Mouse (Mus musculus) liver, adult 2 months (tissue): ENCODE data around the gene Per1. TPM values are rescaled to one million over a fixed set of nuclear protein-coding genes. Genes with fewer than 3 reads are reported as not detected.

Experiments
- DNase-seq: peaks from one replicate; pipeline ENCODE4 v3.0.0-alpha.2; 2011; ENCODE audit warnings: low read depth, low spot score; ENCODE audit errors: extremely low read depth
- H3K27ac ChIP-seq: fragments of 200-500 bp; replicated peaks from 2 replicates; pipeline ENCODE4 v1.5.1; 2012; ENCODE audit warnings: low read depth, mild to moderate bottlenecking, control low read depth, inconsistent platforms, low read length; ENCODE audit not compliant: insufficient read depth
- H3K27me3 ChIP-seq: fragments of 200-500 bp; 2 replicates; pipeline ENCODE4 v1.6.1; 2012; ENCODE audit warnings: mild to moderate bottlenecking, moderate library complexity, low read length, inconsistent platforms; ENCODE audit not compliant: control insufficient read depth, insufficient read depth
- H3K36me3 ChIP-seq: fragments of 200-500 bp; 2 replicates; pipeline ENCODE4 v1.6.1; 2012; ENCODE audit warnings: low read length, inconsistent platforms; ENCODE audit not compliant: control insufficient read depth, insufficient read depth
- H3K4me1 ChIP-seq: fragments of 200-500 bp; 2 replicates; pipeline ENCODE4 v1.6.1; 2011; ENCODE audit warnings: low read length; ENCODE audit not compliant: control insufficient read depth, insufficient read depth
- H3K4me3 ChIP-seq: fragments of 200-500 bp; 2 replicates; pipeline ENCODE4 v1.5.1; 2011; ENCODE audit warnings: low read depth, mild to moderate bottlenecking, control low read depth, low read length, moderate library complexity; ENCODE audit not compliant: insufficient read depth
- H3K79me2 ChIP-seq: fragments of 200-500 bp; 2 replicates; pipeline ENCODE4 v1.6.1; 2012; ENCODE audit warnings: inconsistent platforms, mild to moderate bottlenecking, low read length, moderate library complexity; ENCODE audit not compliant: control insufficient read depth, insufficient read depth
- H3K9ac ChIP-seq: fragments of 200-500 bp; 2 replicates; pipeline ENCODE4 v1.6.1; 2012; ENCODE audit warnings: low read depth, mild to moderate bottlenecking, control low read depth, inconsistent platforms, low read length
- CTCF ChIP-seq: fragments of 200-500 bp; IDR thresholded peaks from 2 replicates; pipeline ENCODE4 v1.5.1; 2011; ENCODE audit warnings: low read depth, low read length, control low read depth
- POLR2A ChIP-seq: fragments of 200-500 bp; IDR thresholded peaks from 2 replicates; pipeline ENCODE4 v1.6.1; 2011; ENCODE audit warnings: low read length, control low read depth; ENCODE audit not compliant: insufficient read depth; ENCODE audit errors: extremely low read depth
- WGBS: fragments of 180-500 bp; shearing (Covaris S2); methylation state at CpG from one replicate; pipeline ENCODE4 v1.1.7; 2018; 5-methylcytosine and 5-hydroxymethylcytosine counted together
- polyA plus RNA-seq: library from polyadenylated mRNA; depleted of rRNA; stranded (reverse); fragments of >200 nt; gene quantifications from 2 replicates; pipeline ENCODE4 v1.2.3, GENCODE M21; 2012; rRNA removed
- total RNA-seq: library from RNA; depleted of rRNA; stranded (reverse); fragments of >200 nt; gene quantifications from 2 replicates; pipeline ENCODE4 v1.2.3, GENCODE M21; 2014; rRNA removed

Per1 gene
- 8.0 and 9.0 TPM in 2 replicates for total RNA-seq
- 4.6 and 6.9 TPM in 2 replicates for polyA plus RNA-seq

DNA sequence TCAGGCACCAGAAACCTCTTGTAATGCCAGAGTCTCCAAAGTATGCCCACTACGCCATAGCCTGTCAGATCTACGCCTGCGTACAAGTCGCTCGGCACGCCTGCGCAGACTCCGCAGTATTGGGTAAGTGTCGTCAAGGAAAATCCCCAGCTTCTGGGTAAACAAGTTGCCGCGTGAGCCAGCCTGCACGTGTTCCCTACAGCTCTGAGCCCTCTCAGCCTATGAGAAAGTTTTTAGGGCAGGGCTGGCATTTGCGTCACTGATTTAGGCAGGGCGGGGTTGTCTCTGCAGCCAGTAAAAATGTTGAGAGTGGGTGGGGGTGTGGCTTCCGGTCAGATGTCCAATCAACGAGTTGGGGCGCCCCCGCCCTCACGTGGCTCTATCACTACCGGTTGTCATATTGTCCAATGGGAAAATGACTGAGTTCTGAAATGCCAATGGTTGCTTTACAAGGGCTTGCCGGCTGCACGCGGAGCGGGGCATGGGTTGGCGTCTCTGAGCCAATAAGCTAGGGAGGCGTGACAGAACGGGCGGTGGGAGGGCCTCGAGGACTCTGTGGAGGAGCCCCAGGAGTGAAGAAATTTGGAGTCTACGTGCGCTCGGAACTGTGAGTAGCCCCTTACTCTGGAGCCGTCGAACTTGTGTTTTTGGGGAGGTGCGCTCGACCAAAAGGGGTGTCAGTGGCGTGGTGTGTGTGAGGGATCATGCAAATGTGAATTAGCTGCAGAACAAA is at the start of gene Per1:
TSS of gene Per1 (plus strand) at position 521 of the 733 bp plus-strand sequence.
- Histone ChIP-seq H3K79me2 (peaks cover 6% of the 10 kb centered on the region; the same call in 1 of the 2 replicates), H3K27me3 (no peaks in the 10 kb centered on the region), H3K9ac (peak within 1 kb of the TSS; percentile 88), H3K36me3 (peaks cover 2% of the 10 kb centered on the region; the same call in 1 of the 2 replicates), H3K27ac (peak within 1 kb of the TSS; percentile 98), H3K4me3 (peak within 1 kb of the TSS; percentile 82), H3K4me1 (peaks cover 13% of the 10 kb centered on the region)
- peak; percentile 99 for DNase-seq
- under 1% methylated on average over 37 of the region's 37 CpGs for WGBS
- TF ChIP-seq POLR2A: peak; percentile 93
- no peak for TF ChIP-seq CTCF

DNA sequence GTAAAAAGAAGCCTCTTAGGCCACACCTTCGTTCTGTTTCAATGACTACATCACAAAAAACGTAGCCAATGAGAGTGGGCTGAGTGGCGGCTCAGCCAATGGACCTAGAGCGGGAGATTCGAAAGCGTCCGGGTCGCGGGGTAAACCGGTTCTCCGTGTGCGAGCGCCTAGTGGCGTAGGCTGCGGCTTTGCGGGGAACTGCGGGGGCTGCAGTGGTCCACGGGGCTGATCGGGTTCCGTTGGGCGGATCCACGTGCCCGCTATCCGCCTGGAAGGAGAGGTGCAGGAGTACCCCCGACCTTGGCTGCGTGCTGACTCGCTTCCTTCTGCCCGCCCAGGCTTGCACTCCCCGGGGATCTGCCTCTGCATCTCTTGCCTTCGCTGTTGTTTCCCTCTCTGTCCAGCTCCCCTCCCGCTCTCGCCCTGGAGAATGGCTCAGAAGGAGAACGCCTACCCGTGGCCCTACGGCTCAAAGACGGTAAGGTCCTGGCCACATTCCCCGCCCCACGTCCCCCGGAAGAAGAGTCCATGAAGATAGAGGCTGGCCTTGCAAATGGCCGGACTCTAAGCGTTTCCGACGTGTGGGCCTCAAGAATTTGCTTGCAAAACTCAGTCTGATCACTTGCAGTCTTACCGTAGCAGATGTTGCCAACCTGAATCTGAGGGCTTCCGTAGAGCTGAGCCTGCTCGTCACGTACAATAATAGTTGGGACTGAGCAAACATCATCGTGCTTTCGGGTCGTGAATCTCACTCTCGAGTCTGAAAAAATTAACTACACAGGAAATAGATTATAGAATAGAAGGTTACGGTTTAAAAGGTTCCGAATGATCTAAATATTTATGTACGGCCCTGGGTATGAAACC is 49.3 kb upstream of the Per1 start, which contains the start of gene Aurkb:
TSS of gene Aurkb (plus strand) at position 117 of the 864 bp plus-strand sequence.
- peak; percentile 75 for DNase-seq
- H3K9ac ChIP-seq: peak within 1 kb of the TSS; percentile 50
- no peaks in the 10 kb centered on the region for H3K79me2 ChIP-seq
- H3K4me3 ChIP-seq: peak within 1 kb of the TSS; percentile 72
- no peaks in the 10 kb centered on the region for H3K27me3 ChIP-seq
- no peaks in the 10 kb centered on the region for H3K36me3 ChIP-seq
- peaks cover 2% of the 10 kb centered on the region for H3K4me1 ChIP-seq
- TF ChIP-seq POLR2A (no peak), CTCF (no peak)
- no peak within 1 kb of the TSS for H3K27ac ChIP-seq
- under 1% methylated on average over 54 of the region's 54 CpGs for WGBS

GRCm38 (mm10) chr11:69046395-69046774 is 48.6 kb upstream of the Per1 start:
- no peak for DNase-seq
- no peak overlapping the region for H3K9ac ChIP-seq
- H3K4me1 ChIP-seq: peaks cover 2% of the 10 kb centered on the region
- H3K36me3 ChIP-seq: no peaks in the 10 kb centered on the region
- no peaks in the 10 kb centered on the region for H3K27me3 ChIP-seq
- H3K27ac ChIP-seq: no peak overlapping the region
- 18% methylated on average over 9 of the region's 9 CpGs for WGBS
- H3K79me2 ChIP-seq: no peaks in the 10 kb centered on the region
- no peak overlapping the region for H3K4me3 ChIP-seq
- TF ChIP-seq CTCF: no peak
- no peak for TF ChIP-seq POLR2A

DNA sequence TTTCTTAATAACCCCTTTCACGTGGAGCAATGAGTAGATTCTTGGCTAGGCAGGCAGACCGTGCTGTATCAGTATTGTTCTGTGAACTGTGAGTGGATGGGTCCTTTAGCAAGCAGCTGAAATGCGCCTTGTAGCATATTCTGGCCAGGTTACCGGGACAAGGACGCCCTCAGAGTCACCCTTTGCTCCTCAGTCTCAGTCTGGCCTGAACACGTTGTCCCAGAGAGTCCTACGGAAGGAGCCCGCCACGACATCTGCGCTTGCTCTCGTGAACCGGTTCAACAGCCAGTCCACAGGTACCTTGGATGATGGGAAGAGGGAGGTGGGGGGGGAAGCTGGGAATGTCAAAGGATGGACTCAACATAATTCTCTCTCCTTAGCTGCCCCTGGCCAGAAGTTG is 47.4 kb upstream of the Per1 start:
- 92% methylated on average over 12 of the region's 12 CpGs for WGBS
- TF ChIP-seq CTCF: no peak
- TF ChIP-seq POLR2A: no peak
- H3K27ac ChIP-seq: no peak overlapping the region
- H3K27me3 ChIP-seq: no peaks in the 10 kb centered on the region
- DNase-seq: no peak
- no peak overlapping the region for H3K4me3 ChIP-seq
- no peak overlapping the region for H3K9ac ChIP-seq
- H3K79me2 ChIP-seq: no peaks in the 10 kb centered on the region
- peaks cover 2% of the 10 kb centered on the region for H3K4me1 ChIP-seq
- H3K36me3 ChIP-seq: no peaks in the 10 kb centered on the region

GRCm38 (mm10) chr11:69048151-69048550 is 46.9 kb upstream of the Per1 start:
- Histone ChIP-seq H3K27ac (no peak overlapping the region), H3K4me1 (peaks cover 2% of the 10 kb centered on the region), H3K36me3 (no peaks in the 10 kb centered on the region), H3K4me3 (no peak overlapping the region), H3K27me3 (no peaks in the 10 kb centered on the region), H3K9ac (no peak overlapping the region), H3K79me2 (no peaks in the 10 kb centered on the region)
- TF ChIP-seq CTCF (no peak), POLR2A (no peak)
- WGBS: 95% methylated on average over 14 of the region's 14 CpGs
- no peak for DNase-seq
